Mouse (Mus musculus) small intestine, adult 2 months (tissue): ENCODE results near the gene Hscb. TPM values are rescaled to one million over a fixed set of nuclear protein-coding genes. Genes with fewer than 3 reads are reported as not detected.
A peak's percentile ranks its signal among the peaks of the same experiment; 100 is the strongest.
"Not testable (repeated sequence)": the region's sequence is repeated elsewhere in the genome, so short reads cannot be mapped to it uniquely, and the experiment has no call there.

Experiments
- H3K27ac ChIP-seq: fragments of 200-500 bp; 2 replicates; pipeline ENCODE4 v1.5.1; 2012; ENCODE audit warnings: low read depth, low read length, control low read depth, inconsistent platforms; ENCODE audit not compliant: insufficient read depth
- H3K27me3 ChIP-seq: fragments of 200-500 bp; 2 replicates; pipeline ENCODE4 v1.6.1; 2012; ENCODE audit warnings: mild to moderate bottlenecking, moderate library complexity, low read length, inconsistent platforms; ENCODE audit not compliant: control insufficient read depth, insufficient read depth
- H3K36me3 ChIP-seq: fragments of 200-500 bp; 2 replicates; pipeline ENCODE4 v1.6.1; 2012; ENCODE audit warnings: mild to moderate bottlenecking, low read length, control low read depth, inconsistent platforms; ENCODE audit not compliant: control insufficient read depth, insufficient read depth
- H3K4me1 ChIP-seq: fragments of 200-500 bp; 2 replicates; pipeline ENCODE4 v1.6.1; 2012; ENCODE audit warnings: low read length, inconsistent platforms, mixed read lengths; ENCODE audit not compliant: control insufficient read depth, insufficient read depth, insufficient read length
- H3K4me3 ChIP-seq: fragments of 200-500 bp; 2 replicates; pipeline ENCODE4 v1.5.1; 2012; ENCODE audit warnings: low read depth, mild to moderate bottlenecking, control low read depth, inconsistent platforms, low read length, moderate library complexity
- CTCF ChIP-seq: fragments of 200-500 bp; IDR thresholded peaks from 2 replicates; pipeline ENCODE4 v1.5.1; 2012; ENCODE audit warnings: low read depth, mild to moderate bottlenecking, control low read depth, inconsistent platforms, low read length, moderate library complexity, mixed read lengths; ENCODE audit not compliant: insufficient replicate concordance, insufficient read length; ENCODE audit errors: extremely low read depth
- POLR2A ChIP-seq: fragments of 200-500 bp; IDR thresholded peaks from 2 replicates; pipeline ENCODE4 v1.6.1; 2012; ENCODE audit warnings: low read depth, mild to moderate bottlenecking, control low read depth, inconsistent platforms, low read length, moderate library complexity
- WGBS: fragments of 180-500 bp; shearing (Covaris S2); methylation state at CpG from one replicate; pipeline ENCODE4 v1.1.7; 2018; 5-methylcytosine and 5-hydroxymethylcytosine counted together
- polyA plus RNA-seq: library from polyadenylated mRNA; depleted of rRNA; stranded (reverse); fragments of >200 nt; gene quantifications from 2 replicates; pipeline ENCODE4 v1.2.3, GENCODE M21; 2012

Gene Hscb
- polyA plus RNA-seq, 1 experiment = 10.5 TPM

DNA sequence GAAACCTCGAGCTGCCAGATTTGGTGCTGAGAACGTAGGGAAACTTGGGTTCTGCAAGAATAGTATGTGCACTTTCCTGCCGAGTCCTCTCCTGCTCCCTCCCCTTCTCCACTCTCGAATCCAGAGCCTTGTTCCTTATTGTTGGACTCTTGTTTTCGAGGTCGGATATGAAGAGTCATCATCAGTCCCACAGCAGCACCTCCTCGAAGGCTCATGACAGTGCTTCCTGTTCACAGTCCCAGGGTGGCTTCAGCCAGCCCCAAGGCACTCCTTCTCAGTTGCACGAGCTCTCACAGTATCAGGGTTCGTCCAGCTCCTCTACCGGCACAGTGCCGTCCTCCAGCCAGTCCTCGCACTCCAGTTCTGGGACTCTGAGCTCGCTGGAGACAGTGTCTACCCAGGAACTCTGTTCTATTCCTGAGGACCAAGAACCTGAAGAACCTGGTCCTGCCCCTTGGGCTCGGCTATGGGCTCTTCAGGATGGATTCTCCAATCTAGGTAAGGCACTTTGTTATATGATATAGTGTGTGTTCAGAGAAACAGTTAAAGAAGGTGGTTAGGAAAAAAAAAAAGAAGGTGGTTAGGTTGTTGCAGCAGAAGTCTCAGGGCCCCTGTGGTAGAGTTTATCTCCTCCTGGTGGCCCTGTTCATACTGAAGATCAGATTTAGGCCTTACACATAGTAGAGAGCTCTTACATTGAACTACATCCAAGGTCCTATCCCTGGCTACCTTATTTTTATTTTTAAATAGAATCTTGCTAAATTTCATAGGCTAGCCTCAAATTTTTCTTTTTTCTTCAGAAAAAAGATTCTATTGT is 1.7 kb upstream of the Hscb start:
- Histone ChIP-seq H3K4me1 (no peaks in the 10 kb centered on the region; the same call in 1 of the 2 replicates), H3K27ac (no peak overlapping the region), H3K36me3 (peaks cover 1% of the 10 kb centered on the region; the same call in 1 of the 2 replicates), H3K4me3 (no peak overlapping the region), H3K27me3 (no peaks in the 10 kb centered on the region)
- WGBS = 83% methylated on average over 14 of the region's 14 CpGs
- TF ChIP-seq POLR2A (no peak), CTCF (no peak)

DNA sequence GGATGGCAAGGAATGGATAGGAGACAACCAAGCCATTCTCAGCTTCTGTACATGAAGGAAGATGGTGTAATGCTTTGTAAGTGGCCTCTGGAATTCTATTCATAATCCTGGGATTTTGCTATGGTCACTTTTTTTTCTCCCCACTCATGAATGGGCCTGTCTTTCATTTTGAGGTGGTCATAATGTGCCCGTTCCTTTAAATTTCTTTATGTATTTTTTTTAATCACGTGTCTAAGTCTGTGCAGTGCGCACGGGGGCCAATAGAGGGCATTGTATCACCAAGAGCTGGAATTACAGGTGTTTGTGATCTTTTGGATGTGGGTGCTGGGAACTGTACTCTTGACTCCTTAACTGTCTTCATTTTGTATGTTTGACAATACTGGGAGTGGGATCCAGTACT is 888 bp upstream of the Hscb start:
- H3K4me1 ChIP-seq = no peaks in the 10 kb centered on the region; the same call in 1 of the 2 replicates
- no peaks in the 10 kb centered on the region for H3K27me3 ChIP-seq
- WGBS = 2% methylated on average over 4 of the region's 4 CpGs
- TF ChIP-seq CTCF (no peak), POLR2A (no peak)
- peaks cover 1% of the 10 kb centered on the region; the same call in 1 of the 2 replicates for H3K36me3 ChIP-seq
- peak overlapping the region; percentile 89; the same call in 1 of the 2 replicates for H3K4me3 ChIP-seq
- peak overlapping the region; percentile 22; the same call in 1 of the 2 replicates for H3K27ac ChIP-seq

DNA sequence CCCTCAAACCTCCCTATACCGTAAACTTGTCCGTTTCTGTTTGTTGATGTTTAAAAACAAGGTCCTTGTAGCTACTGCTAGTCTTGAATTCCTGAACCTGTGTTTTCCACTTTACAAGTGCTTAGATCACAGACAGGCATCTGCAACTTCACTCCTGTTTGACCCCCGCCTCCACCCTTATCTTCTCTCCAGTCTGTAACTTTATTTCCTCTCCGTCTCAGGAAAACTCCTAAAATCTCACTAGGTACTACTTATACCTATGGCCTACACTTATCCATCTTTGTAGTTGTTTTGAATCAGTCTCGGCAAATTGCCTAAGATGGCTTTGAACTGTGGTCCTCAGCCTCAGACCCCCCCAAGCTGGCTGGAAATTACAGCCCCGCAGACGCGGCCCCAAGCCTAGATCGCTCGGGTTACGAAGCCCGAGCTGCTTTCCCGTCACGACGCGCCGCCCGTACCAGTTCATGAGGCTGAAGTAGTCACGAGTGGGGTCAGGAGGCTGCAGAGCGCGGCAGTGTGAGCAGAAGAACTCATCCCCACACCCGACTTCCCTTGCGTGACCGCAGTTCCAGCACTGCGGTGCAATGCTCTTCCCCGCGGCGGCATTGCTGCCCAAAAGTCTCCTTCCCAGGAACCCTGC is 419 bp downstream of the Hscb start:
- Histone ChIP-seq H3K4me1 (no peaks in the 10 kb centered on the region; the same call in 1 of the 2 replicates), H3K27ac (peak overlapping the region; percentile 73), H3K27me3 (no peaks in the 10 kb centered on the region), H3K36me3 (peaks cover 1% of the 10 kb centered on the region; the same call in 1 of the 2 replicates), H3K4me3 (peak overlapping the region; percentile 89)
- TF ChIP-seq CTCF (no peak), POLR2A (no peak)
- 3% methylated on average over 28 of the region's 28 CpGs for WGBS

DNA sequence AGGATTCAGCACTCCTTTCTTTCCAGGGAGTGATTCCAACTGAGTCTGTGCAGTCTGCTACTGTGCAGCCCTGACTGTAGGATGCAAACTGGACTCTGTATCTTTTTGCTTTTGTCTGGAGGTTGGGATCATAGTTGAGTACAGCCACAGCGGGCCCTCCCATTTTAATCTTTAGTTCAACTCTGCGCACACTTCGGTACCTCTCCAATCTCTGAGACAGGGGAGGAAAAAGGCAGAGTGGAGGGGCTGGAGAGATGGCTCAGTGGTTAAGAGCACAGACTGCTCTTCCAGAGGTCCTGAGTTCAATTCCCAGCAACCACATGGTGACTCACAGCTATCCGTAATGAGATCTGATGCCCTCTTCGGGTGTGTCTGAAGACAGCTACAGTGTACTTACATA is 1.6 kb downstream of the Hscb start:
- H3K27me3 ChIP-seq = not testable (repeated sequence)
- WGBS = 75% methylated on average over 5 of the region's 5 CpGs

DNA sequence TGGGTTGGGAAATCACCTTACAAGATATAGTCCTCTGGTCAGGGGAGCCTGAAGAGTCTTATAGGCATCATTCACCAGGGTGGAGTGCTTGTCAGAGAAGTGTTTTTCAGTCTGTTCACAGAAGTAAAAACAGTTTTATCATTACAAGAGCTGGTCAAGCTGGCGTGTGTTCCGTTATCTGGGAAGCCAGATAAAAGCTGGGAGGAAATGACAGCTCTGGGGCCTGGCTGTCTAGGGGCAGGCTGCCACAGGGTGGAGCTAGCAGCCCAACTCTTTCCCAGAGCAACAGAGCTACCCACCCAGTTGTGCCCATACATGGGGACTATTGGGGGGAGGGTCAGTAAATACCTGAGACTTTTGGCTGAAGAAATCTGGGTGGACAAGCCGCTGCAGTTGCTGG is 3.6 kb downstream of the Hscb start:
- Histone ChIP-seq H3K36me3 (peaks cover 11% of the 10 kb centered on the region; the same call in 1 of the 2 replicates), H3K4me1 (no peaks in the 10 kb centered on the region; the same call in 1 of the 2 replicates), H3K27ac (no peak overlapping the region), H3K4me3 (no peak overlapping the region), H3K27me3 (no peaks in the 10 kb centered on the region)
- TF ChIP-seq POLR2A = no peak
- TF ChIP-seq CTCF = peak; percentile 45; the same call in 1 of the 2 replicates
- WGBS = 14% methylated on average over 3 of the region's 3 CpGs

More for the DNA sequence above, 1.6 kb downstream of the Hscb start:
- not testable (repeated sequence) for H3K36me3 ChIP-seq, H3K4me3 ChIP-seq, H3K4me1 ChIP-seq, H3K27ac ChIP-seq

DNA sequence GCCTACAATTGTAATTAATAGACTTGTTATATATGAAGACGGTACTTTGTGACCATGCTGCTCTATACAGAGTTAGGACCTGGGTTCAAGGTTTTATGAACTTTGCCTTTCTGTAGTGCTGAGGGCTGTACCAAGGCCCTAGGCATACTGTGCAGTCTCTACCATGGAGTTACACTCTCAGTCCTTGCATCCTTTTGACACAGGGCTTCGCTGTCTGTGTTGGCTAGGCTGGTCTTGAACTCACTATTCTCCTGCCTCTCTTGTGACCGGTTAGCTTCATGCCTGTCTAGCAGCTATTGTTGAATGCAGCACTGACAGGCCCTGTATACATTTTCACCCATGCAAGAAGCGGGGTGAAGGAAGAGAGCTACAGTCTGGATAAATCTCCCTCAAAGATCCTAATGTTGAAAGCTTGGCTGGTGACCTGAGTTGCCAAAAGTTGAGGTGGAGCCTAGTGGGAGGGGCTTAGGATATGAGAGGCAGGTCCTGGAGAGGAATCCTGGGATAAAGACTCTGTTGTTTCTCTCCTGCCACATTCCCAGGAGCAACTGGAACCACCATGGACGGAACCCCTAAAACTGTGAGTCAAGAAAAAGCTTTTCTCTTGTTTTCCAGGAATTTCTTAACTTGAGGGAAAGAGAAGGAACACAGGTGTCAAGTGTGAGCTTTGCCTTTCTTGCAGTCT is 8.4 kb downstream of the Hscb start:
- Histone ChIP-seq H3K27ac (no peak overlapping the region), H3K4me1 (peaks cover 7% of the 10 kb centered on the region; the same call in 1 of the 2 replicates), H3K36me3 (peaks cover 12% of the 10 kb centered on the region; the same call in 1 of the 2 replicates), H3K27me3 (no peaks in the 10 kb centered on the region), H3K4me3 (no peak overlapping the region)
- TF ChIP-seq POLR2A (no peak), CTCF (no peak)
- 94% methylated on average over 5 of the region's 5 CpGs for WGBS
